In the genomic region with DNA sequence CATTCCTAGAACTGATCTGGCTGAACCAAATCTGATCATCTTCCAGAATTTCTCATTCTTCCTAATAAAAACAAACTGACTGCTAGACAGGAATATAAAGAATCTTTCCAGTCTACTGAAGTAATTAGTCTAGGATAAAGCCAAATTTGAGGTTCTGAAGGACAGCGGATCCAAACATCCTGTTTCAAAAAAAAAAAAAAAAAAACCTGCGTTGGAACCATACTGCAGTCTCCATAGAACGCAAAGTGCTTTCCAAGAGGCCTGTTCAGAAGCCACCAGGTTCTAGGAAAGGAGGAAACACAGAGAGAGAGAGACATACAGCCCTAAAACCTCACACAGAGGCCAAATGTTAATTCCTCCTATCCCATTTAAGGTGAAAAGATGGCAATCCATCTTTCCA, we compare ENCODE assay signal across 9 mouse cellular contexts. TPM values are rescaled to one million over a fixed set of nuclear protein-coding genes. Genes with fewer than 3 reads are reported as not detected.
DNase-seq lines count a peak whose midpoint lies in the region; ATAC-seq and TF ChIP-seq lines count a peak whose summit lies in the region.
"Had no signal": no experiment of that assay in that cellular context is flagged by ENCODE, and none has a peak within 500 bp of the region (broad histone marks: within the 10 kb centered on the region; RNA-seq: fewer than 3 reads in every experiment).

No protein-coding gene starts in this region.

- DNase-seq in lung, adult 2 months, result no peak
- DNase-seq in limb, embryonic 10.5 days (ENCODE audit: low spot score), result no peak
- DNase-seq in layer of hippocampus, adult 18-20 months (ENCODE audit: low spot score in 2 of 2), result no peak
- no peak for DNase-seq in right cerebral cortex, postnatal 4 days
- DNase-seq in gastrocnemius, postnatal 10 days, result no peak
- DNase-seq: adrenal gland, adult 2 months had no signal

- ATAC-seq in lung, embryonic 16.5 days (ENCODE audit: low read depth), result no peak
- no peak for ATAC-seq in neural tube, embryonic 15.5 days (ENCODE audit: low FRiP score)

- TF ChIP-seq POLR2A in lung, adult 2 months (IDR thresholded peaks at IDR 0.05; ENCODE audit: borderline replicate concordance, extremely low read depth, low read depth, low read length), result no peak
- no peak for TF ChIP-seq POLR2A in embryonic fibroblast, embryonic 13.5 days (IDR thresholded peaks at IDR 0.05; ENCODE audit: low read depth, low read length)

- H3K36me3 ChIP-seq in lung, embryonic 16.5 days (ENCODE audit: control insufficient read depth, insufficient read depth, low read length), result no peaks in the 10 kb centered on the region
- H3K36me3 ChIP-seq in limb, embryonic 10.5 days, result no peaks in the 10 kb centered on the region
- H3K36me3 ChIP-seq in neural tube, embryonic 15.5 days, result no peaks in the 10 kb centered on the region

- 26% methylated on average over 3 of the region's 3 CpGs for WGBS in lung, embryonic 16.5 days
- 37% methylated on average over 3 of the region's 3 CpGs for WGBS in lung, adult 2 months
- 57% methylated on average over 3 of the region's 3 CpGs for WGBS in limb, embryonic 10.5 days
- 27% methylated on average over 3 of the region's 3 CpGs for WGBS in neural tube, embryonic 15.5 days

- H3K27ac ChIP-seq in lung, embryonic 16.5 days (ENCODE audit: low read length), result no peak overlapping the region
- H3K27ac ChIP-seq in embryonic fibroblast, embryonic 13.5 days (ENCODE audit: insufficient read depth, low read length), result no peak overlapping the region
- H3K27ac ChIP-seq in limb, embryonic 10.5 days, result no peak overlapping the region
- H3K27ac ChIP-seq in neural tube, embryonic 15.5 days (replicated peaks), result peak overlapping the region; percentile 88

- peak overlapping the region; percentile 62 for H3K4me2 ChIP-seq in lung, embryonic 16.5 days (ENCODE audit: low read depth, low read length)
- H3K4me2 ChIP-seq in neural tube, embryonic 15.5 days, result peak overlapping the region; percentile 55

- H3K27me3 ChIP-seq in lung, embryonic 16.5 days (ENCODE audit: control insufficient read depth, insufficient read depth, low read depth, low read length), result no peaks in the 10 kb centered on the region
- H3K27me3 ChIP-seq in limb, embryonic 10.5 days (ENCODE audit: low read depth, poor library complexity, severe bottlenecking), result no peaks in the 10 kb centered on the region
- no peaks in the 10 kb centered on the region for H3K27me3 ChIP-seq in neural tube, embryonic 15.5 days (replicated peaks)

- TF ChIP-seq CTCF in lung, adult 2 months (IDR thresholded peaks at IDR 0.05; ENCODE audit: insufficient read depth, low read length), result no peak
- TF ChIP-seq CTCF in embryonic fibroblast, embryonic 13.5 days (IDR thresholded peaks at IDR 0.05; ENCODE audit: borderline replicate concordance, insufficient read depth, low read length), result no peak

- peak overlapping the region; percentile 60 for H3K4me3 ChIP-seq in lung, embryonic 16.5 days (ENCODE audit: low read length)
- no peak overlapping the region for H3K4me3 ChIP-seq in lung, adult 2 months (replicated peaks; ENCODE audit: extremely low read depth, low read depth, low read length)
- peak overlapping the region; percentile 83 for H3K4me3 ChIP-seq in embryonic fibroblast, embryonic 13.5 days (ENCODE audit: insufficient read depth, low read length)
- H3K4me3 ChIP-seq in limb, embryonic 10.5 days, result peak overlapping the region; percentile 70
- H3K4me3 ChIP-seq in neural tube, embryonic 15.5 days (replicated peaks), result peak overlapping the region; percentile 55

- no peaks in the 10 kb centered on the region for H3K9me3 ChIP-seq in lung, embryonic 16.5 days (ENCODE audit: control insufficient read depth, low read length)
- H3K9me3 ChIP-seq in limb, embryonic 10.5 days (replicated peaks), result no peaks in the 10 kb centered on the region
- no peaks in the 10 kb centered on the region for H3K9me3 ChIP-seq in neural tube, embryonic 15.5 days (replicated peaks)

- H3K4me1 ChIP-seq in lung, embryonic 16.5 days (replicated peaks; ENCODE audit: control insufficient read depth, insufficient read depth, low read length), result no peaks in the 10 kb centered on the region
- peaks cover 3% of the 10 kb centered on the region; the same call in 1 of the 2 replicates for H3K4me1 ChIP-seq in lung, adult 2 months (ENCODE audit: control insufficient read depth, insufficient read depth, low read length)
- H3K4me1 ChIP-seq in embryonic fibroblast, embryonic 13.5 days (ENCODE audit: control insufficient read depth, insufficient read depth, low read length), result no peaks in the 10 kb centered on the region
- peaks cover 5% of the 10 kb centered on the region; the same call in 1 of the 2 replicates for H3K4me1 ChIP-seq in limb, embryonic 10.5 days
- H3K4me1 ChIP-seq in neural tube, embryonic 15.5 days, result no peaks in the 10 kb centered on the region

- H3K9ac ChIP-seq in lung, embryonic 16.5 days (ENCODE audit: low read length), result peak overlapping the region; percentile 69; the same call in 1 of the 2 replicates
- peak overlapping the region; percentile 66 for H3K9ac ChIP-seq in neural tube, embryonic 15.5 days (replicated peaks)

RNA-seq across cellular contexts. Expression of a gene that starts 1.0 kb away (rescaled TPM):
- 1.3 and 1.8 TPM in 2 replicates for polyA plus RNA-seq in lung, embryonic 16.5 days (2015; fragmentation: Nextera tagmentation; extraction: Ambion mirVana)
- 0.48 and 0.80 TPM in 2 replicates for polyA plus RNA-seq in lung, adult 2 months (2012; rRNA removed)
- polyA plus RNA-seq in embryonic fibroblast, embryonic 13.5 days (2011; ENCODE audit: insufficient read length, low read depth, missing spikeins), result 6.6 and 8.0 TPM in 2 replicates
- 2.3 and 2.7 TPM in 2 replicates for polyA plus RNA-seq in limb, embryonic 10.5 days (2016; fragmentation: Nextera tagmentation; extraction: Ambion mirVana)
- 18.3 and 19.5 TPM in 2 replicates for polyA plus RNA-seq in neural tube, embryonic 15.5 days (2015; fragmentation: Nextera tagmentation; extraction: Ambion mirVana)
- total RNA-seq in layer of hippocampus, adult 18-20 months (2021), result 10 to 100 TPM; 30.4 to 32.1 TPM
- total RNA-seq in gastrocnemius, postnatal 10 days (2021), result 1 to 10 TPM; 3.4 to 4.6 TPM

RNA-seq across cellular contexts. Expression of a gene that starts 27.7 kb away (rescaled TPM):
- 33.6 and 38.7 TPM in 2 replicates for polyA plus RNA-seq in lung, embryonic 16.5 days (2015; fragmentation: Nextera tagmentation; extraction: Ambion mirVana)
- polyA plus RNA-seq in lung, adult 2 months (2012; rRNA removed), result 18.6 and 22.7 TPM in 2 replicates
- polyA plus RNA-seq in embryonic fibroblast, embryonic 13.5 days (2011; ENCODE audit: insufficient read length, low read depth, missing spikeins), result 43.8 and 52.9 TPM in 2 replicates
- polyA plus RNA-seq in limb, embryonic 10.5 days (2016; fragmentation: Nextera tagmentation; extraction: Ambion mirVana), result 32.0 and 32.6 TPM in 2 replicates
- polyA plus RNA-seq in neural tube, embryonic 15.5 days (2015; fragmentation: Nextera tagmentation; extraction: Ambion mirVana), result 24.2 and 27.6 TPM in 2 replicates
- 10 to 100 TPM; 40.8 to 42.6 TPM for total RNA-seq in layer of hippocampus, adult 18-20 months (2021)
- total RNA-seq in gastrocnemius, postnatal 10 days (2021), result 10 to 100 TPM; 12.1 to 13.8 TPM

RNA-seq across cellular contexts. Expression of a gene that starts 28.0 kb away (rescaled TPM):
- polyA plus RNA-seq in lung, embryonic 16.5 days (2015; fragmentation: Nextera tagmentation; extraction: Ambion mirVana), result 131 and 141 TPM in 2 replicates
- 23.1 and 27.1 TPM in 2 replicates for polyA plus RNA-seq in lung, adult 2 months (2012; rRNA removed)
- 60.2 and 65.7 TPM in 2 replicates for polyA plus RNA-seq in embryonic fibroblast, embryonic 13.5 days (2011; ENCODE audit: insufficient read length, low read depth, missing spikeins)
- 125 TPM in 2 replicates for polyA plus RNA-seq in limb, embryonic 10.5 days (2016; fragmentation: Nextera tagmentation; extraction: Ambion mirVana)
- polyA plus RNA-seq in neural tube, embryonic 15.5 days (2015; fragmentation: Nextera tagmentation; extraction: Ambion mirVana), result 115 and 117 TPM in 2 replicates
- 10 to 100 TPM; 53.5 to 57.9 TPM for total RNA-seq in layer of hippocampus, adult 18-20 months (2021)
- total RNA-seq in gastrocnemius, postnatal 10 days (2021), result 10 to 100 TPM; 45.4 to 45.8 TPM
